Comparison of ENCODE assay signal across 10 mouse cellular contexts in the genomic region with DNA sequence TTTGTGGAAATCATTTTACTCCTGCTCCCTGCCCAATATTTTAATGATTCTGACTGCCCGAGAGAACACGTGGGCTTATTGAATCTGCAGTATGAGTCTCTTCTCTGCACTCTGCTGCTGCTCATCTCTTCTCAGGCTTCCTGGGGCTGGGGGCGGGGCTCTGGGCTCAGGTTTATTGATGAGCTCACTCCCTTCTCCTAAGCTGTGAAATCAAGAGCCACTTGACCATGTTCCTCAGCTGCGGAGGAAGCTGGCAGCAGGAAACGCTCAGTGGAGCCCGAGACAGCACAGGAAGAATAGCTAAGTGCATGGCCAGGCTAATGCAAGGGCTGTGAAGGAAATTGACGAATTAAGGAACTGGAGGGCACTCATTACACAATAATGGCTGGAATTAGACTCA. TPM values are rescaled to one million over a fixed set of nuclear protein-coding genes. Genes with fewer than 3 reads are reported as not detected.
DNase-seq lines count a peak whose midpoint lies in the region; ATAC-seq and TF ChIP-seq lines count a peak whose summit lies in the region.
"Had no signal": no experiment of that assay in that cellular context is flagged by ENCODE, and none has a peak within 500 bp of the region (broad histone marks: within the 10 kb centered on the region; RNA-seq: fewer than 3 reads in every experiment).

No protein-coding gene starts in this region.

- peaks cover 8% of the 10 kb centered on the region; the same call in 1 of the 2 replicates for H3K4me1 ChIP-seq in forebrain, postnatal 0 days (ENCODE audit: insufficient read depth)

- no peak overlapping the region for H3K4me3 ChIP-seq in forebrain, postnatal 0 days (ENCODE audit: low read depth, low read length)

- ATAC-seq in forebrain, postnatal 0 days = peak; percentile 80

- peak; percentile 7 for DNase-seq in gastrocnemius, postnatal 14 days
- DNase-seq in gastrocnemius, adult 18-20 months (ENCODE audit: low spot score) = no peak
- DNase-seq in ZHBTc4 (ENCODE audit: low read depth, low spot score) = peak; percentile 11
- no peak for DNase-seq in forebrain, postnatal 0 days
- DNase-seq in lung, postnatal 4 days = peak; percentile 9 to 24
- no peak for DNase-seq in thymus, postnatal 36 days
- no peak for DNase-seq in ovary, postnatal 14 days (ENCODE audit: low spot score)
- DNase-seq in heart, postnatal 4 days = no peak

- H3K36me3 ChIP-seq in forebrain, postnatal 0 days (ENCODE audit: insufficient read depth) = no peaks in the 10 kb centered on the region

- H3K9me3 ChIP-seq in forebrain, postnatal 0 days (ENCODE audit: low read length) = no peaks in the 10 kb centered on the region

- H3K9ac ChIP-seq in forebrain, postnatal 0 days = no peak overlapping the region

- H3K27me3 ChIP-seq in forebrain, postnatal 0 days (ENCODE audit: insufficient read depth, low read length) = no peaks in the 10 kb centered on the region
- H3K27me3 ChIP-seq: CH12.LX had no signal

- TF ChIP-seq CTCF in forebrain, postnatal 0 days (IDR thresholded peaks at IDR 0.05; ENCODE audit: low read depth) = no peak

- no peak overlapping the region for H3K27ac ChIP-seq in forebrain, postnatal 0 days (ENCODE audit: low read depth, low read length)

- H3K4me2 ChIP-seq in forebrain, postnatal 0 days (ENCODE audit: low read depth) = peak overlapping the region; percentile 13; the same call in 1 of the 2 replicates

- intact Hi-C loops in gastrocnemius, postnatal 14 days (cut with DNase I; ENCODE audit: low total_unique reads) = no loop called here

- 18% methylated on average over 7 of the region's 7 CpGs for WGBS in forebrain, postnatal 0 days

RNA-seq across cellular contexts. Expression of gene March11, which starts 56.5 kb away (rescaled TPM):
- not detected for total RNA-seq in gastrocnemius, postnatal 14 days (2021)
- not detected for total RNA-seq in gastrocnemius, adult 18-20 months (2021)
- 3.6 and 3.7 TPM in 2 replicates for total RNA-seq in forebrain, postnatal 0 days (2014; rRNA removed)
- 5.4 and 7.4 TPM in 2 replicates for polyA plus RNA-seq in forebrain, postnatal 0 days (2015; fragmentation: Nextera tagmentation; extraction: Ambion mirVana)
- under 1 TPM in 1 of 2 experiments, not detected in 1; 0.63 TPM for total RNA-seq in heart, postnatal 4 days (2021)
- total RNA-seq: CH12.LX had no signal
- polyA plus RNA-seq: liver, embryonic 16.5 days had no signal

Comparison
In these comparisons a context has a peak if more than half of its experiments do, and no peak if none do; other contexts are left out.
1. DNase-seq: peak in gastrocnemius, postnatal 14 days (single experiment), ZHBTc4 (single experiment) and lung, postnatal 4 days (2 of 2); none in gastrocnemius, adult 18-20 months (single experiment), forebrain, postnatal 0 days (single experiment), thymus, postnatal 36 days (0 of 2), ovary, postnatal 14 days (single experiment) and heart, postnatal 4 days (single experiment).